Mouse (Mus musculus) olfactory bulb, adult 2 months (tissue): ENCODE measurements around the gene Abcg8.

Source experiments
- CTCF ChIP-seq: fragments of 200-500 bp; IDR thresholded peaks from 2 replicates; pipeline ENCODE4 v1.5.1; 2012; ENCODE audit warnings: low read depth, mild to moderate bottlenecking, low read length, moderate library complexity; ENCODE audit not compliant: insufficient read depth
- POLR2A ChIP-seq: fragments of 200-500 bp; IDR thresholded peaks from 2 replicates; pipeline ENCODE4 v1.6.1; 2012; ENCODE audit warnings: mild to moderate bottlenecking, low read depth, low read length, moderate library complexity; ENCODE audit not compliant: insufficient read depth

DNA sequence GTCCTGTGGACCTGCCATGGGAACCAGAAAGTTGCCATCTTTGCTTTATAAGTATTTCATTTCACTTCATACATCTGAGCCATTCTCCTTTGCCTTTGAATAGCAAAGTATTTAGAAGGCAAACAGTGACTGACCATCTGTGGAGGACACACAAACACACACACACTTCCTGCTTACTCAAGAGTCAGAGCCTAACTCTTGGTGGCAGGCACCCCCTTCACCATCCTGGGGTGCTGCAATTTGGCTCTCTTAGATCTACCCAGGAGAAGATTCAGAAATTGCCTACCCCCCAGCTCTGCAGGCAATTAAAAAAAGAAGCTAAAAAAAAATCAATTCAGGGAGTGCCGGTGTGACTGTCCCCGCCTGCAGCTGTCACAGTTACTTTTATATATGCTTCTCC lies 29.6 kb upstream of the Abcg8 start:
- TF ChIP-seq CTCF (no peak), POLR2A (no peak)
